Mouse (Mus musculus) lung, postnatal 0 days (tissue): ENCODE measurements at regions not wholly inside any gene's neighbourhood (a gene's known extent, or its start where the extent isn't known, plus 50 kb on each side); places are given as distances from the start of the nearest gene placed in this dataset.
"Not testable (repeated sequence)": the region's sequence is repeated elsewhere in the genome, so short reads cannot be mapped to it uniquely, and the experiment has no call there.

Experiments
- ATAC-seq: fragments of 200-750 bp; cut with Nextera tagmentation; 2 replicates; pipeline ENCODE4 v1.8.0; 2017; ENCODE audit warnings: moderate library complexity
- DNase-seq: peaks from one replicate; pipeline ENCODE4 v3.0.0-alpha.2; 2016; ENCODE audit warnings: low spot score
- H3K27ac ChIP-seq: fragments of 300-500 bp; sonication (generic); 2 replicates; pipeline ENCODE4 v1.5.1; 2014; ENCODE audit warnings: antibody characterized with exemption, mild to moderate bottlenecking, low read length, mixed read lengths
- H3K27me3 ChIP-seq: fragments of 300-500 bp; sonication (generic); replicated peaks from 2 replicates; pipeline ENCODE4 v1.6.1; 2014; ENCODE audit warnings: low read length, mixed read lengths; ENCODE audit not compliant: insufficient read depth
- H3K36me3 ChIP-seq: fragments of 300-500 bp; sonication (generic); 2 replicates; pipeline ENCODE4 v1.6.1; 2014; ENCODE audit warnings: low read length, mixed read lengths; ENCODE audit not compliant: insufficient read depth
- H3K4me1 ChIP-seq: fragments of 300-500 bp; sonication (generic); 2 replicates; pipeline ENCODE4 v1.6.1; 2014; ENCODE audit warnings: antibody characterized with exemption, low read depth, low read length, mixed read lengths; ENCODE audit not compliant: insufficient read depth
- H3K4me2 ChIP-seq: fragments of 300-500 bp; sonication (generic); replicated peaks from 2 replicates; pipeline ENCODE4 v1.6.1; 2014; ENCODE audit warnings: low read depth, mild to moderate bottlenecking, low read length, moderate library complexity, mixed read lengths
- H3K4me3 ChIP-seq: fragments of 300-500 bp; sonication (generic); 2 replicates; pipeline ENCODE4 v1.5.1; 2014; ENCODE audit warnings: low read depth, low read length
- H3K9ac ChIP-seq: fragments of 300-500 bp; sonication (generic); replicated peaks from 2 replicates; pipeline ENCODE4 v1.6.1; 2014; ENCODE audit warnings: low read depth, mild to moderate bottlenecking
- H3K9me3 ChIP-seq: fragments of 300-500 bp; sonication (generic); 2 replicates; pipeline ENCODE4 v1.6.1; 2016; ENCODE audit warnings: low read length, mixed read lengths
- CTCF ChIP-seq: IDR thresholded peaks from 2 replicates; pipeline ENCODE4 v1.5.1; 2016; ENCODE audit warnings: antibody characterized with exemption, mild to moderate bottlenecking
- EP300 ChIP-seq: IDR thresholded peaks from 2 replicates; pipeline ENCODE4 v1.6.1; 2016; ENCODE audit warnings: antibody characterized with exemption, mild to moderate bottlenecking, control low read depth
- WGBS: fragments of 180-500 bp; shearing (Covaris S2); extraction: QIAGEN DNeasy Blood & Tissue Kit; methylation state at CpG from one replicate; pipeline ENCODE4 v1.1.7; 2014; 5-methylcytosine and 5-hydroxymethylcytosine counted together

DNA sequence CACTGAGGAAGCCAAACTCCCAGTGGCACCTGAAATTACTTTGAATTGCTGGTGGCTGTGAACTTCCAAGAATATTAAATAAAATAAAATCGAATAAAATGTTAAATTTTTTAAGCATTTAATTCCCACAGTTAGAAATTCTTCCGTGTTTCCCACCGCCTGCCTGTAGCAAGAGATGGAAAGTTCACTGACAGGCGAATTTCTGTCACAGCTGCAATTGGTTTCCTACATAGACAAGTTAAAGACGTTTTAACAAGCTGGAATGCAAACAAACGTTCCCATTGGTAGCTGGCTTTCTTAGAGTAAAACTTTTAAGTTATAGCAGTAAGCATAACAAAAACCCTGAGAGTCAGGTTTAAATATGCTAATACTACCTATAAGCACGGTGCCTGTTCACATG is 95.0 kb downstream of the Pou4f1 start:
- ATAC-seq (no peak), DNase-seq (no peak)
- H3K27me3 ChIP-seq: no peaks in the 10 kb centered on the region
- H3K4me1 ChIP-seq: no peaks in the 10 kb centered on the region
- H3K27ac ChIP-seq: no peak overlapping the region
- H3K9me3 ChIP-seq: no peaks in the 10 kb centered on the region
- H3K36me3 ChIP-seq: no peaks in the 10 kb centered on the region
- no peak for TF ChIP-seq EP300
- no peak for TF ChIP-seq CTCF
- 53% methylated on average over 7 of the region's 7 CpGs for WGBS
- no peak overlapping the region for H3K4me3 ChIP-seq
- no peak overlapping the region for H3K4me2 ChIP-seq
- no peak overlapping the region for H3K9ac ChIP-seq

DNA sequence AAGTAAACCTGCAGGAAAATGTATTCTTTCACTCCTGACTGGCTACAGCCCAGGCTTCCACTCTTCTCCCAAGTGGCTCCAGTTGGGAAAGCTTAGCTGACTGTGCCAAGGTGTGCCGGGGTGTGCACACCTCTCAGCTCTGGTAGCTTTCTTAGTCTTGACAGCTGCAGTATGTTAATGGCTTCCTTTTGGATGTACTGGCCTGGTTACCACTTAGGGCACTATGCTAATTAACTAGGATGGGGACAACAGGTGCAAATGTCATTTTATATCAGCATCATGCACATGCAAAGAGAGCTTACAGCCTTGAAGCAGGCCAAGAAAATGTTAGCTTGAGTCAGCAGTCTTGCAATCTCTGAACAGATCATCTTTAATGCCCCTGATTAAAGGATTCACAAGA is 111.2 kb downstream of the Pou4f1 start:
- ATAC-seq: no peak

DNA sequence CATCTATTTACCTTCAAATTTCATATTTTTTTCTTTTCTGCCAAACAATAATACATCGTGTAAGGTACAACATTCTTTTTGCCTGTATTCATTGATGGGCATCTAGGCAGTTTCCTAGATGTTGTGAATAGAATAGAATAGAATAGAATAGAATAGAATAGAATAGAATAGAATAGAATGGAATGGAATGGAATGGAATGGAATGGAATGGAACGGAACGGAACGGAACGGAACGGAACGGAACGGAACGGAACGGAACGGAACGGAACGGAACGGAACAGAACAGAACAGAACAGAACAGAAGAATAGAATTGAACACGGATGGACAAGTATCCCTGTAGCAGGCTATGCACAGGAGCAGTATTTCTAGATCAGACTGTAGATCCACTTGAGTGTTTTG is 131.0 kb downstream of the Pou4f1 start:
- not testable (repeated sequence) for ATAC-seq, H3K4me1 ChIP-seq, DNase-seq, H3K27me3 ChIP-seq, H3K9me3 ChIP-seq, H3K36me3 ChIP-seq, H3K9ac ChIP-seq, H3K4me3 ChIP-seq, H3K4me2 ChIP-seq, H3K27ac ChIP-seq
- 91% methylated on average over 15 of the region's 15 CpGs for WGBS

More for the DNA sequence above, 111.2 kb downstream of the Pou4f1 start:
- no peak for TF ChIP-seq CTCF
- no peak for TF ChIP-seq EP300
- no peak for DNase-seq
- Histone ChIP-seq H3K9me3 (no peaks in the 10 kb centered on the region), H3K27ac (no peak overlapping the region), H3K9ac (no peak overlapping the region), H3K4me2 (no peak overlapping the region), H3K27me3 (no peaks in the 10 kb centered on the region), H3K4me3 (no peak overlapping the region), H3K4me1 (no peaks in the 10 kb centered on the region), H3K36me3 (no peaks in the 10 kb centered on the region)
- WGBS: 82% methylated on average over 1 of the region's 1 CpGs

DNA sequence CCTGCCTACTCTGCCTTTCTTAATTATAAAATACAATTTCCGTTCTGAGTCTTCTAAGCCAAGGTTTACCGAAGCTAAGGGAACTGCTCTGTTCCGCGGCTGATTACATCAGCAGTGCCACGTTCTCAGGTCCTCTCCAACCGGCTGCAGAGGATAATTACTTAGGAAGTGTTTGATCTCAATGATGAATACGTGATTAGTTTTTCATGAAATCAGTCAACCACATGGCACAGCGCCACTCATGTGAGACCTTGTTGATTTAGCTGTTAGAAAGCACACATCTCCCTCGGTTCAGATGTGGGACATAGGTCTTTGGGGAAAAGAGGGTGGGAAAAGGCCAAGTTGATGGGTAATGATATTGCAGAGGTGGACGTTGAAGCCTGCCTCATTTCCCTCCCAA is 141.7 kb downstream of the Pou4f1 start:
- ATAC-seq: no peak
- no peaks in the 10 kb centered on the region for H3K27me3 ChIP-seq
- H3K4me2 ChIP-seq: no peak overlapping the region
- no peaks in the 10 kb centered on the region for H3K36me3 ChIP-seq
- H3K9ac ChIP-seq: no peak overlapping the region
- H3K9me3 ChIP-seq: no peaks in the 10 kb centered on the region
- no peak overlapping the region for H3K4me3 ChIP-seq
- H3K4me1 ChIP-seq: no peaks in the 10 kb centered on the region
- no peak for TF ChIP-seq EP300
- no peak for TF ChIP-seq CTCF
- 51% methylated on average over 10 of the region's 10 CpGs for WGBS
- DNase-seq: no peak
- no peak overlapping the region for H3K27ac ChIP-seq

DNA sequence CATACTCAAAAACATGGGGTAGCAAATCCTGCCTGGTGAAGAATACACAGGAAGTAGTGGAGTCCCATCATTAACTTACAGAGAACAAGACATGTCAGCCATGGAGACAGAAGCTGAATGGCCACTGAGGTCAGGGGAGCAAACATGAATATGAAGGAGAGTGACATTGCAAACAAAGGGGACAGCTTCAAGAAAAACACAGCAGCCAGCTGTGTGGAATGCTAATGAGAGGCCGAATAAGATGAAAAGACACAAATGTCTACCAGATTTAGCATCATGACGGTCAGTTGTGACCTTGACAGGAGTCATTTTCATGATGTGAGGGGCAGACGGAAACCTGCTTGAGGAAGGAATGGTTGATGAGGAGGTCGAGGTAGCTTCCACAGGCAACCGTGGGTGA is 167.7 kb downstream of the Pou4f1 start:
- TF ChIP-seq CTCF (no peak), EP300 (no peak)

DNA sequence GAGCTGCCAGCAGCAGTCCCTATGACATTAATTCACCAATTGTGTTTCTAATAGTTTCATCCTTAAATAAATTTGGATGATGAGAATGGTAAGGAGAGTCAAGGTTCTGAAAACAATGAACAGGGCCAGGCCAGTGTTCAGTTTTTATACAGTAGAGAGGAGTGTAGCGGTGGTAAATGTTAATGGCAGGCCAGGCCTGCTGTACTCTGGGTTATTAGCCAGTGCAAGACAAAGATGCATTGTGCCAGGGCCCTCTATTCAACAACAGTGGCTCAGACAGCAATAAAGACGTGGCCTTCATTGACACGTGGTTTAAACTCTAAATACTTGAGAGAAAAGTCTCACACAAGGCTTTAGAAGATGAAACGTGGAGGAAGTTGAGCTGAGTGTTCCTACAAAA is 169.5 kb downstream of the Pou4f1 start:
- DNase-seq (no peak), ATAC-seq (no peak)
- no peak overlapping the region for H3K9ac ChIP-seq
- H3K27ac ChIP-seq: no peak overlapping the region
- no peaks in the 10 kb centered on the region for H3K27me3 ChIP-seq
- H3K4me1 ChIP-seq: no peaks in the 10 kb centered on the region
- 43% methylated on average over 4 of the region's 4 CpGs for WGBS
- no peaks in the 10 kb centered on the region for H3K36me3 ChIP-seq
- no peak overlapping the region for H3K4me3 ChIP-seq
- TF ChIP-seq EP300 (no peak), CTCF (no peak)
- H3K4me2 ChIP-seq: no peak overlapping the region
- H3K9me3 ChIP-seq: no peaks in the 10 kb centered on the region

More for the DNA sequence above, 167.7 kb downstream of the Pou4f1 start:
- no peak for DNase-seq
- Histone ChIP-seq H3K27me3 (no peaks in the 10 kb centered on the region), H3K4me3 (no peak overlapping the region), H3K27ac (no peak overlapping the region), H3K9me3 (no peaks in the 10 kb centered on the region), H3K4me2 (no peak overlapping the region), H3K9ac (no peak overlapping the region), H3K4me1 (no peaks in the 10 kb centered on the region), H3K36me3 (no peaks in the 10 kb centered on the region)
- no peak for ATAC-seq
- 74% methylated on average over 5 of the region's 5 CpGs for WGBS
